Mouse (Mus musculus) lung, adult 2 months (tissue): ENCODE data around the gene G6pc3.

ENCODE experiments used
- CTCF ChIP-seq: fragments of 200-500 bp; IDR thresholded peaks from 2 replicates; pipeline ENCODE4 v1.5.1; 2011; ENCODE audit warnings: mild to moderate bottlenecking, low read length, control low read depth; ENCODE audit not compliant: insufficient read depth
- POLR2A ChIP-seq: fragments of 200-500 bp; IDR thresholded peaks from 2 replicates; pipeline ENCODE4 v1.6.1; 2011; ENCODE audit warnings: low read depth, mild to moderate bottlenecking, control low read depth, low read length, borderline replicate concordance; ENCODE audit errors: extremely low read depth

GRCm38 (mm10) chr11:102225221-102225620 lies 35.8 kb downstream of the G6pc3 start:
- no peak for TF ChIP-seq POLR2A
- no peak for TF ChIP-seq CTCF
